Mouse (Mus musculus) MEL-GATA-1-ER (cell line): ENCODE measurements around the gene Dnah3.

ENCODE experiments used
- DNase-seq: peaks from one replicate; pipeline ENCODE4 v3.0.0-alpha.2; 2012; ENCODE audit warnings: low read depth; ENCODE audit errors: extremely low read depth

Gene Dnah3

GRCm38 (mm10) chr7:120055479-120055878 lies 39.6 kb downstream of the Dnah3 start:
- DNase-seq = no peak

- no peak for DNase-seq
Measured at GRCm38 (mm10) chr7:120054016-120054415, 41.1 kb downstream of the Dnah3 start.

GRCm38 (mm10) chr7:120050447-120050846 lies 44.6 kb downstream of the Dnah3 start:
- no peak for DNase-seq

GRCm38 (mm10) chr7:120043990-120044389 lies 51.1 kb downstream of the Dnah3 start:
- DNase-seq = no peak

- DNase-seq = no peak
Measured at GRCm38 (mm10) chr7:120036422-120036821, 58.7 kb downstream of the Dnah3 start.

- DNase-seq = no peak
Measured at GRCm38 (mm10) chr7:120034996-120035395, 60.1 kb downstream of the Dnah3 start.

GRCm38 (mm10) chr7:120034566-120034965 lies 60.5 kb downstream of the Dnah3 start:
- no peak for DNase-seq

GRCm38 (mm10) chr7:120028669-120029068 lies 66.4 kb downstream of the Dnah3 start:
- no peak for DNase-seq

GRCm38 (mm10) chr7:119997066-119997465 lies 98.0 kb downstream of the Dnah3 start:
- no peak for DNase-seq

- DNase-seq = no peak
Measured at GRCm38 (mm10) chr7:119985279-119985912, 109.7 kb downstream of the Dnah3 start.

- DNase-seq = no peak
Measured at GRCm38 (mm10) chr7:119980170-119980569, 114.9 kb downstream of the Dnah3 start.

GRCm38 (mm10) chr7:119978576-119978975 lies 116.5 kb downstream of the Dnah3 start:
- DNase-seq = no peak

GRCm38 (mm10) chr7:119977574-119977973 lies 117.5 kb downstream of the Dnah3 start:
- DNase-seq = peak; percentile 50

GRCm38 (mm10) chr7:119976256-119976655 lies 118.8 kb downstream of the Dnah3 start:
- DNase-seq = no peak

GRCm38 (mm10) chr7:119974214-119974613 lies 120.9 kb downstream of the Dnah3 start:
- peak; percentile 8 for DNase-seq

- DNase-seq = no peak
Measured at GRCm38 (mm10) chr7:119969320-119969719, 125.8 kb downstream of the Dnah3 start.

- DNase-seq = no peak
Measured at GRCm38 (mm10) chr7:119965651-119966395, 129.3 kb downstream of the Dnah3 start.

- DNase-seq = no peak
Measured at GRCm38 (mm10) chr7:119965205-119965604, 129.9 kb downstream of the Dnah3 start.

GRCm38 (mm10) chr7:119961107-119961506 lies 134.0 kb downstream of the Dnah3 start:
- DNase-seq = no peak

GRCm38 (mm10) chr7:119960546-119960945 lies 134.5 kb downstream of the Dnah3 start:
- DNase-seq = no peak

GRCm38 (mm10) chr7:119960006-119960405 lies 135.1 kb downstream of the Dnah3 start:
- no peak for DNase-seq

GRCm38 (mm10) chr7:119959491-119959890 lies 135.6 kb downstream of the Dnah3 start:
- no peak for DNase-seq

GRCm38 (mm10) chr7:119959091-119959490 lies 136.0 kb downstream of the Dnah3 start:
- DNase-seq = no peak
